Mouse (Mus musculus): ENCODE measurements around the gene Clcn1. TPM values are rescaled to one million over a fixed set of nuclear protein-coding genes. Genes with fewer than 3 reads are reported as not detected.
A peak's percentile ranks its signal among the peaks of the same experiment; 100 is the strongest.

Gene Clcn1
- polyA plus RNA-seq, 1 experiment from 2014 or later: 1.5 TPM

DNA sequence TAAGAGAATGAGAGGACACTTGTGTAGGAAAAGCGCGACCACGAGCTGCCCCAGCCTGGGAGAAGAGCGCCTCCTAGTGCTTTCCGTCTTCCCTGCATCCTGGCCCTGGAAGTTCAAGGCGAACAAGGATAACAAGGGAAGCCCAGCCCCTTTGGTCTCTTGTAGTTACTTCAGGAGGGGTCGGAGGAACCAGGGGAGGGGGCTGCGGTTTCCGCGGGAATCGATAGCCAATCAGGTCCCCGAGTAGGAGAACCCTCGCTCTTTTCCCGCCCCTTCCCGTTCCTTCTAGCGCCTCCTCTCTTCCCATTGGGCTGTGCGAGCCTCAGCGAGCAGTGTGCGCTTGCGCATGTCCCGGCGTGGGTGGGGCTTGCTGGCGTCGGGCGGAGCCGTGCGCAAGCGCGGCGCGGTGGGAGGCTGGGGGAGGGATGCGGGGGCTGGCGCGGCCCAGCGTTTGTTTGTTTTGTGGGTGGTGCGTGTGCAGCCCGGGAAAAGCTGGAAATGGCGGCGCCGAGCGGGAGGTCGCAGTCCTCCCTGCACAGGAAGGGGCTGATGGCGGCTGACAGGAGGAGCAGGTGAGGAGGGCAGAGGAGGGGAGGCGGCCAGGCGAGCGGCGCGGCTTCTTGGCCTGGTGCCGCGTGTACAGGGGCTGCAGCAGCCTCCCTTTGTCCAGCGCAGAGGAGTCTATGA lies 21.7 kb upstream of the Clcn1 start, which contains the start of gene Casp2:
Casp2 (plus strand) TSS at position 360 of the 687 bp plus-strand sequence.
- peaks cover 3% of the 10 kb centered on the region; the same call in 1 of the 2 replicates for H3K27me3 ChIP-seq
- H3K36me3 ChIP-seq: peaks cover 27% of the 10 kb centered on the region
- peak within 1 kb of the TSS; percentile 86 for H3K27ac ChIP-seq (replicated peaks)
- peak within 1 kb of the TSS; percentile 77 for H3K9ac ChIP-seq
- peak within 1 kb of the TSS; percentile 74 for H3K4me2 ChIP-seq
- WGBS: 0% methylated on average over 46 of the region's 51 CpGs
- H3K4me1 ChIP-seq (replicated peaks): peaks cover 20% of the 10 kb centered on the region
- ATAC-seq (ENCODE audit: low FRiP score, low read depth): peak; percentile 100
- peak within 1 kb of the TSS; percentile 72 for H3K4me3 ChIP-seq
- H3K9me3 ChIP-seq: no peaks in the 10 kb centered on the region

DNA sequence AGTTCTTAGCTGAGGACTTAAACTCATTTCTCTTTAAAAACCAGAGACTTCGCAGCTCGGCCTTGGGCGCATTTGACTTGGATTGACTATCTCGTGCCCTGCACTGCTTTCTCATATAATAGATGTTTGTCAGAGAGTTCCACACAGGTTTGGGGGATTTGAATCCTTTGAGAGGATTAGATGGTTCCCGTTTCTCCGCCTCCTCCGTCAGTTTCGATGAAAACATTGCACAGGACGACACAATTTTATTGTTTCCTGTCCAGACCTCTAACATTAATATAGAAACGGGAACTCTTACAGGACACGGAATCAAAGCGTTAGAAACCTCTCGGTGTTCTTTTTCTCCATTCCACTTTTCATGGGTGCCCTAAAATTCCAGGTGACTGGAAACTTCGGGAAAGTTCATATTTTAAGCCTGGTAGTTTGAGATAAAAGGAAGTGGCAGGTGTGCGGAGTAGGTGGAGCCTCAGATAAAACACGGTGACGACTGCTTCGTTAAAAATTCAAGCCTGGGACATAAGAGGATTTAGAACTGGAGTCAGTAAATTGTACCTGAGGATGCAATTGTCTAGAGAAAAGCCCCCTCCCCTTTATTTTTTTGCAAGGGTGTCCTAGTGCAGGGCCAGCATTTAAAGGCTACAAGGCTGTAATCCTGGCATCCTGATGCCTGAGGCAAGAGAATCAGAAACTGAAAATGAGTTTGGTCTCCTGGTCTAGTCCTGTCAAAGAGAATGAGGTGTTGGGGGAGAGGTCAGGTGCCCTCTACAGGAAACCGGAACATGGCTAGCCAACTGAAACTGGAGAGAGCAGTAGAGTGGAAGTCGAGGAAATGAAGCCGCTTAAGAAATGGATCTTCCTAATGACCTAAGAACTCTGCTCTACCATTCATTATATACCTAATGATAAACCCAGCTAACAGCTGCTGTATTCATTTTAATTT lies 20.8 kb upstream of the Clcn1 start:
- Histone ChIP-seq H3K4me3 (peak overlapping the region; percentile 72), H3K9me3 (no peaks in the 10 kb centered on the region), H3K4me2 (peak overlapping the region; percentile 74), H3K9ac (peak overlapping the region; percentile 77), H3K27ac (replicated peaks) (peak overlapping the region; percentile 86), H3K4me1 (replicated peaks) (peaks cover 20% of the 10 kb centered on the region), H3K36me3 (peaks cover 35% of the 10 kb centered on the region), H3K27me3 (peaks cover 3% of the 10 kb centered on the region; the same call in 1 of the 2 replicates)
- WGBS: under 1% methylated on average over 21 of the region's 21 CpGs
- no peak for ATAC-seq (ENCODE audit: low FRiP score, low read depth)

DNA sequence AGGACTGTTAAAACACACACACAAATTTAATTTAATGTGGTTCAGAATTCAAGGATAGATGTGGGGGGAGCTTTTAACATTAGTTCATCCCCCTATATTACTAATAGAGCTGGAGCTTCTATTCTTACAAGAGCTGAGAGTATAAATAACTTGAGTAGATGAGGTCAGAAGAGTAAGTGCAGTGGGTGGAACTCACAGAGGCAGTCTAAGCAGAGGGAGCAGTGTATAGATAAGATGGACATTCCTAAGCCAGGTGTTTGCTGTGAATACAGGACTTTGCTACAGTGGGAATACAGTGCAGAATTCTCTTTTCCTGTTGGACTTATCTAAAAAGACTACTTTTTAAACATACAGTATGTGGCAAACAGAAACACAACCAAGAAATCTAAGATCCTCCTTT lies 15.7 kb upstream of the Clcn1 start:
- no peak for ATAC-seq (ENCODE audit: low FRiP score, low read depth)
- Histone ChIP-seq H3K4me1 (replicated peaks) (peaks cover 20% of the 10 kb centered on the region), H3K4me2 (no peak overlapping the region), H3K27me3 (no peaks in the 10 kb centered on the region), H3K4me3 (no peak overlapping the region), H3K27ac (replicated peaks) (no peak overlapping the region), H3K36me3 (peaks cover 72% of the 10 kb centered on the region), H3K9ac (no peak overlapping the region), H3K9me3 (no peaks in the 10 kb centered on the region)

DNA sequence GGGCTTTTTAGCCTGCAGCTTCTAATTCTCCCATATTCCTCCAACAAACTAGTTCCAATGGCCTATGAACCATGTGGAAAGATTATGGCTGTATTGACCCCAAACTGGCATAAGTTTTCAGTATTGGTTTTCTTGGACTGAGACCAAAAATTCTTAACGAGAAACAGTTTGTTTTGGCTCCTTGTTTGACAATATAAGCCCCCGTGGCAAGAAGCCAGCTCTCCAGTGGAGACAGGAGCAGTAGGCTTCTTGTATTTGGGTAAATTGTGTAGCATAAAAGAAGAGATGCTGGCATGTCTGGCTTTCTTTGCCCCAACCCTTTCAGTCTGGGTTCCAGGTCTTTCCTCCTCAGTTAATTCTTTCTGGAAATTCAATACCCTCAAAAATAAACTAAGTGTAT lies 10.3 kb upstream of the Clcn1 start:
- 55% methylated on average over 2 of the region's 2 CpGs for whole genome bisulfite sequencing
- Histone ChIP-seq H3K36me3 (peaks cover 81% of the 10 kb centered on the region), H3K9ac (no peak overlapping the region), H3K27ac (replicated peaks) (no peak overlapping the region), H3K27me3 (no peaks in the 10 kb centered on the region), H3K4me2 (no peak overlapping the region), H3K4me3 (no peak overlapping the region), H3K9me3 (no peaks in the 10 kb centered on the region), H3K4me1 (replicated peaks) (no peaks in the 10 kb centered on the region)
- no peak for ATAC-seq (ENCODE audit: low FRiP score, low read depth)

DNA sequence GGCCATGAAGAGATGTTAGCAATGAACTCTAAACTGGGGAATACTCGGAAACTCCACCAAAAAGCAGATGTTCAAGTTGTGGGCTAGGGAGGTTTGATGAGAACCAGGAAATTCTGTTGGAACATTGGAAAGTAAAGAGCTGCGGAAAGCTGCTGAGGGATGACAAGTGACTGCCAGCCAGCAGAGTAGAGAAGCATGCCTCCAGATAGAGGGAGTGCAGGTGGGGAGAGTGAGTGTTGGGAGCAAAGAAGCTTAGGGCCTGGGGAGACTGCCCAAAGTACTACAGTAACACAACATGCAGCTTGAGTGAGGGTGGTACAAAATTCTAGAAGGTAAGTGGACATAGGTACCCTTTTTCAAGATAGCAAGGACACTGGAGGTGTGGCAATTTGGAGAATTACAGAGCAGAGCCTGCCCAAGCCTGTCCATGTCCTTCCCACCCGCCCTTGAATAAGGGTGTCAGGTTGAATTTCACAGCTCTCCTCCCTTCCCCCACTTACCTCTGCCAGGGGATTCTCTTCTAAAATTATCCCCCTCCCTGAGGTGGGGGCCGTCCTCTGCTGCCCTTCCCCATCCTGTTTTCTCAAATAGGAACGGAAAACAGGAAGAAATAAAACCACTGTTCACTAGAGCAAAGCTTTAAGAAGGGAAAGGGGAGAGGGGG lies 3.5 kb upstream of the Clcn1 start:
- no peak overlapping the region for H3K4me3 ChIP-seq
- WGBS: 91% methylated on average over 5 of the region's 5 CpGs
- no peak overlapping the region for H3K9ac ChIP-seq
- no peak for ATAC-seq (ENCODE audit: low FRiP score, low read depth)
- no peak overlapping the region for H3K4me2 ChIP-seq
- peaks cover 69% of the 10 kb centered on the region for H3K36me3 ChIP-seq
- H3K9me3 ChIP-seq: no peaks in the 10 kb centered on the region
- no peaks in the 10 kb centered on the region for H3K4me1 ChIP-seq (replicated peaks)
- no peaks in the 10 kb centered on the region for H3K27me3 ChIP-seq
- H3K27ac ChIP-seq (replicated peaks): no peak overlapping the region

DNA sequence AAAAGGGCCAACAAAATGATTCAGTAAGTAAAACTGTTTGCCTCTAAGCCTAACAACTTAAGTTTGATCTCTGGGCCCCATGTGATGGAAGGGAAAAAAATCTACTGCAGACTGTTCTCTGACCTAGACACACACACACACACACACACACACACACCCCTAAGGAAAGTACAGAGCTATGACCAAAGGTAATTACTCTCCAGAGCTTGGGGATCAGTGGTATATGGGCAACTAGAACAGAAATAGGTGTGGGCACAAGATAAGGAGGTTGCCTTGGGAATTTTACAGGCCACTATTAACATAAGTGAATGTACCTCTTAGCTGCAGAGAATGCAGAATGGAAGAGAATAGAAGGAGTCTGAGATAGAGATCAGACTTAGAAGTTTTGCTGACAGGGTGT lies 1.1 kb downstream of the Clcn1 start:
- Histone ChIP-seq H3K27me3 (no peaks in the 10 kb centered on the region), H3K9me3 (no peaks in the 10 kb centered on the region), H3K27ac (replicated peaks) (no peak overlapping the region), H3K9ac (no peak overlapping the region), H3K4me3 (no peak overlapping the region), H3K36me3 (peaks cover 34% of the 10 kb centered on the region), H3K4me1 (replicated peaks) (no peaks in the 10 kb centered on the region), H3K4me2 (no peak overlapping the region)
- no peak for ATAC-seq (ENCODE audit: low FRiP score, low read depth)

DNA sequence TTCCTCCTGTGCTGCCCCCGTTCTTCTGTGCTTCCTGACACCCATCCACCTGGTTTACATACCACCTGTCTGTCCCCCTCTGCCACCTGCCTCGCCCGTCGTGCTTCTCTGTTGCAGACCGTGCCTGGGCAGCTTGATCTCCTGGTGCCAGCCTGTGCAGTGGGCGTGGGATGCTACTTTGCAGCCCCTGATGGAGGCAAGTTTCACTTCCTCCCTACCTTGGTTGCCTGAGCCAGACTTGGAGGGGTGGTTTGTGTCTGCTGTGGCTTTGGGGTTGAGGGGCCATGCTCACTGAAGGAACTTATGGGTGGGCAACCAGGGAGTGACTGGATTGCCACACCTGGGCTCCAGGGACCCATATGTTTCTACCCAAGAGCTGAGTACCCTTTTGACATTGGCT lies 6.8 kb downstream of the Clcn1 start:
- Histone ChIP-seq H3K4me3 (no peak overlapping the region), H3K27ac (replicated peaks) (no peak overlapping the region), H3K9ac (no peak overlapping the region), H3K4me2 (no peak overlapping the region), H3K9me3 (no peaks in the 10 kb centered on the region), H3K27me3 (no peaks in the 10 kb centered on the region), H3K36me3 (peaks cover 29% of the 10 kb centered on the region), H3K4me1 (replicated peaks) (no peaks in the 10 kb centered on the region)
- ATAC-seq (ENCODE audit: low FRiP score, low read depth): no peak
- WGBS: 95% methylated on average over 6 of the region's 6 CpGs

DNA sequence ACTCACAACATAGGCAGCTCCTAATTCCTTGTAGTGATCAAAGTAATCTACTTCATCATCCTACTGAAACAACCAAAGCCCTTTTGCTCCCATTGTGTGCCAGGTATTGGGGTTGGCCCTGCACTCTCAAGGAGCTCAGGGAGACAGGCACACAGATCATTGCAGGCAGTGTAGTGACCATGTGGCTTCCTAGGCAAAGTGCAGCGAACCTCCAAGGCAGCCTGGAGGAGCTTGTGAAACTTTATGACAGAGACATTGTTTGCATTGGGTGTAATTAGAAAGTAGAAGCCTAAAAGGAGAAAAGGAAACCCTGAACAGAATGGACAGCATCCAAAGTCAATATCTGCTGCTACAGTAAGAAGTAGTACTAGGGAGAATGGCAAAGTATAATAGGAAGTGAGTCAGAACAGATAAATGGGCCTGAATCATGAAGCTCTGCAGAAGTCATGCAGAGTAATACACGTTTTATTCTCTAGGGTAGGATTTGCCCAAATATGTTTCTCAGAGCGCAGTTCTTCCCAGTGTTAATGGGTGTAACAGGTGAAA lies 9.1 kb downstream of the Clcn1 start:
- 82% methylated on average over 3 of the region's 3 CpGs for WGBS
- Histone ChIP-seq H3K4me1 (replicated peaks) (no peaks in the 10 kb centered on the region), H3K27me3 (no peaks in the 10 kb centered on the region), H3K4me3 (no peak overlapping the region), H3K9ac (no peak overlapping the region), H3K4me2 (no peak overlapping the region), H3K36me3 (peaks cover 32% of the 10 kb centered on the region), H3K27ac (replicated peaks) (no peak overlapping the region), H3K9me3 (no peaks in the 10 kb centered on the region)
- no peak for ATAC-seq (ENCODE audit: low FRiP score, low read depth)

DNA sequence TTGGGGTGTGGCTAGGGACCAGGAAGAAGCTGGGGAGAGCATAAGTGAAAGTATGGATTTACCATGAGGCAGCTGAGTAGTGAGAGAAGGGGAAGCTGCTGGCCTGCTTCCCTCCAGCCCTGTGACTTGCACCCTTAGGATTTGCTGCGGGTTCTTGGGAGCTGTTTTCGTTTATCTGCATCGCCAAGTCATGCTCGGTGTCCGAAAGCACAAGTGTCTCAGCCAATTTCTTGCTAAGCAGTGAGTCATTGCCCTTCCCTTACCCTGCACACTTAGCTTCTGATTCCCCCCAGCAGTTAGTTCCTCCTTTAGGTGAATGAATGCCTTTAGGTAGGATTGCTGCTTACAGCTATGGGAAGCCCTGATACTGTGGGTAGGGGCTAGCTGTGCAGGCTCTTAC lies 12.9 kb downstream of the Clcn1 start:
- WGBS: 92% methylated on average over 5 of the region's 5 CpGs
- H3K4me3 ChIP-seq: no peak overlapping the region
- ATAC-seq (ENCODE audit: low FRiP score, low read depth): no peak
- no peaks in the 10 kb centered on the region for H3K9me3 ChIP-seq
- H3K36me3 ChIP-seq: peaks cover 19% of the 10 kb centered on the region
- no peak overlapping the region for H3K4me2 ChIP-seq
- no peaks in the 10 kb centered on the region for H3K27me3 ChIP-seq
- H3K9ac ChIP-seq: no peak overlapping the region
- no peaks in the 10 kb centered on the region for H3K4me1 ChIP-seq (replicated peaks)
- H3K27ac ChIP-seq (replicated peaks): no peak overlapping the region

DNA sequence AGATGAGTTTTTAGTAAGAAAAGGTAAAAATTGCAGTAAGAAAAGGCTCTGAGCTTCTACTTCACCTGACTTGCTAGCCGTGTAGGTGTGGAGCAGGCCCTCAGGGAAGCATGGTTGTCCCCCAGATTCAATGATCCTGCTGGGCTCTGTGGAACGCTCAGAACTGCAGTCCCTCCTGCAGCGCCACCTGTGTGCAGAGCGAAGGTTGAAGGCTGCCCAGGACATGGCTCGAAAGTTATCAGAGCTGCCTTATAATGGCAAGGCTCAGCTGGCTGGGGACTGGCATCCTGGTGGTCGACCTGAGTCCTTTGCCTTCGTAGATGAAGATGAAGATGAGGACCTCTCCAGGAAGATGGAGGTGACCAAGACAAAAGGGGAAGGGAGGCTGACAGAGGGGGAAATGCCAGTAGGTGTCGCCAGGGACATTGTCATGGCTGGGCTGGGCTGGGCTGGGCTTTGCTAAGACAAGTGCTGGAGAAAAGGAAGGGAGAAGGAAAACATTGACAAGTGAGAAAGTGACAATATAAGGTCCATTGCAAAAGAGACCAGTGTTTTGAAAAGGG lies 23.4 kb downstream of the Clcn1 start:
- H3K27me3 ChIP-seq: no peaks in the 10 kb centered on the region
- no peak overlapping the region for H3K9ac ChIP-seq
- no peaks in the 10 kb centered on the region for H3K9me3 ChIP-seq
- WGBS: 52% methylated on average over 8 of the region's 8 CpGs
- H3K36me3 ChIP-seq: peaks cover 42% of the 10 kb centered on the region; the same call in 1 of the 2 replicates
- no peaks in the 10 kb centered on the region for H3K4me1 ChIP-seq (replicated peaks)
- H3K4me2 ChIP-seq: no peak overlapping the region
- no peak overlapping the region for H3K4me3 ChIP-seq
- no peak for ATAC-seq (ENCODE audit: low FRiP score, low read depth)
- no peak overlapping the region for H3K27ac ChIP-seq (replicated peaks)

DNA sequence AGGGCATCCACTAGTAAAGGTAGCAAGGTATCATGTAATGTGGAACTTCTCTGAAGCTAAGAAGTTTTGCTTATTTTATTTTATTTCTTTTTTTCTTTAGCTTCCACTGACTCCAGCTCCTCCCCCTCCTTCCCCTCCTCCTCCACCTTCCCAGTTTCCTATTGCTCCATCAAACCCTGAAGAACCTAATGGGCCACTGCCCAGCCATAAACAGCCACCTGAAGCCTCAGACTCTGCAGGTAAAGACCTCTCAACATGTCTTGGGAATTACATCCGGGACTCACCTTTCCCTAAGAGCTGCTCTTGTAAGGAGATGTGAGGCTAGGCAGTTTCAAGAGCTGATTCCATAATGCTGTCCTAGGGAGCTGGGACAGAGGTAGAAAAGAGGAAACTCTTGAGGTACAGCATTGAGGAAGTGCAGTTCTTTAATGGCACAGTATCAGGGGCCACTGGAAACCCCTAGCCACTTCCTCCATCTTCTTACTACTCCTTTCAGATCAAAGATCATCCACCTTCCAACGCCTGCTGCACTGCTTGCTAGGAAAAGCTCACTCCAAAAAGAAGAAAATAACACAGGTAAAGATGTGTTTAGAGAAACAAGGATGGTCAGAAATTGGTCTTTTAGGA lies 24.1 kb downstream of the Clcn1 start:
- H3K4me2 ChIP-seq: no peak overlapping the region
- ATAC-seq (ENCODE audit: low FRiP score, low read depth): no peak
- no peak overlapping the region for H3K27ac ChIP-seq (replicated peaks)
- H3K27me3 ChIP-seq: no peaks in the 10 kb centered on the region
- no peak overlapping the region for H3K9ac ChIP-seq
- no peak overlapping the region for H3K4me3 ChIP-seq
- H3K36me3 ChIP-seq: peaks cover 42% of the 10 kb centered on the region; the same call in 1 of the 2 replicates
- no peaks in the 10 kb centered on the region for H3K4me1 ChIP-seq (replicated peaks)
- no peaks in the 10 kb centered on the region for H3K9me3 ChIP-seq
- 92% methylated on average over 2 of the region's 2 CpGs for WGBS
